Mouse (Mus musculus) urinary bladder, postnatal 25 days (tissue): ENCODE measurements around the gene Leng9.
A peak's percentile ranks its signal among the peaks of the same experiment; 100 is the strongest.

ENCODE experiments used
- DNase-seq: peaks from one replicate; pipeline ENCODE4 v3.0.0; 2022; ENCODE audit warnings: low spot score

The Leng9 gene

GRCm38 (mm10) chr7:4144766-4145551, 5.2 kb downstream of the Leng9 start:
- DNase-seq: no peak

- DNase-seq: no peak
Measured at GRCm38 (mm10) chr7:4144046-4144445, 6.1 kb downstream of the Leng9 start.

GRCm38 (mm10) chr7:4143506-4143905, 6.7 kb downstream of the Leng9 start:
- DNase-seq: no peak

GRCm38 (mm10) chr7:4142796-4143445, 7.3 kb downstream of the Leng9 start:
- DNase-seq: no peak

- DNase-seq: no peak
Measured at GRCm38 (mm10) chr7:4141648-4142325, 8.4 kb downstream of the Leng9 start.

GRCm38 (mm10) chr7:4139391-4139790, 10.8 kb downstream of the Leng9 start:
- DNase-seq: no peak

- DNase-seq: no peak
Measured at GRCm38 (mm10) chr7:4138671-4139070, 11.5 kb downstream of the Leng9 start.

GRCm38 (mm10) chr7:4138181-4138580, 12.0 kb downstream of the Leng9 start:
- DNase-seq: no peak

GRCm38 (mm10) chr7:4137746-4138145, 12.4 kb downstream of the Leng9 start:
- DNase-seq: no peak

GRCm38 (mm10) chr7:4136771-4137531, 13.2 kb downstream of the Leng9 start, which contains the start of gene Leng8:
TSS of gene Leng8 (plus strand) at chr7:4137039.
- DNase-seq: peak; percentile 95

GRCm38 (mm10) chr7:4136404-4136770, 13.8 kb downstream of the Leng9 start:
- DNase-seq: no peak

GRCm38 (mm10) chr7:4134911-4135310, 15.3 kb downstream of the Leng9 start:
- DNase-seq: no peak

GRCm38 (mm10) chr7:4132998-4133397, 17.2 kb downstream of the Leng9 start:
- no peak for DNase-seq

GRCm38 (mm10) chr7:4132581-4132980, 17.6 kb downstream of the Leng9 start:
- no peak for DNase-seq

- no peak for DNase-seq
Measured at GRCm38 (mm10) chr7:4131964-4132363, 18.2 kb downstream of the Leng9 start.

- DNase-seq: peak; percentile 83
Measured at GRCm38 (mm10) chr7:4130686-4131452, 19.3 kb downstream of the Leng9 start.

- no peak for DNase-seq
Measured at GRCm38 (mm10) chr7:4128860-4129259, 21.3 kb downstream of the Leng9 start.

GRCm38 (mm10) chr7:4127894-4128293, 22.3 kb downstream of the Leng9 start:
- DNase-seq: no peak

GRCm38 (mm10) chr7:4126992-4127785, 23.0 kb downstream of the Leng9 start:
- DNase-seq: no peak

GRCm38 (mm10) chr7:4125306-4125705, 24.9 kb downstream of the Leng9 start:
- no peak for DNase-seq

- no peak for DNase-seq
Measured at GRCm38 (mm10) chr7:4124856-4125255, 25.3 kb downstream of the Leng9 start.
